Mouse (Mus musculus): Measurements from ENCODE around the gene Brpf3. TPM values are rescaled to one million over a fixed set of nuclear protein-coding genes. Genes with fewer than 3 reads are reported as not detected.

Gene Brpf3
- total and polyA plus RNA-seq, 3 experiments = 0.40 to 12.1 (median 1.5) TPM

DNA sequence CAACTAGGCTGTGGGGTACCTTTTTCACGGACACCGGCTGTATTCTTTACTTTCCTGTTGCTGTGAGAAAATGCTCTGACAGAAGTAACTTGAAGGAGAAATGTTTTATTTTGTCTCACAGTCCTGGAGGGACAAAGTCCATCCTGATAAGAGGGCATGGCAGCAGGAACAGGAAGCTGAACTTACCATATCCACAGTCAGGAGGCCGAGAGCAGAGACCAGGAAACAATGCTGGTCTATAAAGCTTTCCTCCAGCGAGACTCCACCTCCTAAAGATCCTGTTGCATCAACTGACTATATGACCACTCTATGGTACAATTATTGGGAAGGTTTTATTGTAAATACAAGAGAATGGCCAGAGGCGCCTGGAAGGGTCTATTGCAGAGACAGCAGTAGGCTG is 42.8 kb downstream of the Brpf3 start:
- Histone ChIP-seq H3K9me3 (replicated peaks; ENCODE audit: low read length) (no peaks in the 10 kb centered on the region), H3K27ac (ENCODE audit: insufficient read depth, low read depth) (no peak overlapping the region), H3K79me2 (replicated peaks; ENCODE audit: control insufficient read depth, extremely low read depth, insufficient read depth, poor library complexity, severe bottlenecking) (no peaks in the 10 kb centered on the region), H3K4me3 (replicated peaks in 1 of 3; ENCODE audit: low read depth in 2 of 3, low read length in 2 of 3, poor library complexity in 1 of 3) (no peak overlapping the region), H3K9ac (ENCODE audit: insufficient read depth, low read depth) (no peak overlapping the region), H3K36me3 (replicated peaks in 1 of 2; ENCODE audit: control insufficient read depth in 1 of 2, insufficient read depth in 1 of 2, low read length in 1 of 2) (peaks cover 0 to 8% of the 10 kb centered on the region in 2 experiments), H3K4me1 (ENCODE audit: control insufficient read depth in 1 of 2, insufficient read depth in 2 of 2) (peaks cover 0 to 7% of the 10 kb centered on the region in 2 experiments; a peak in 1 of 4 replicates), H3K4me2 (ENCODE audit: insufficient read depth, low read depth, poor library complexity, severe bottlenecking) (no peak overlapping the region), H3K27me3 (replicated peaks) (no peaks in the 10 kb centered on the region)
- no peak for TF ChIP-seq USF1 (IDR thresholded peaks at IDR 0.05; ENCODE audit: low read depth, low read length)
- no peak for TF ChIP-seq MXI1 (IDR thresholded peaks at IDR 0.05; ENCODE audit: low read depth, low read length)
- no peak for TF ChIP-seq HCFC1 (IDR thresholded peaks at IDR 0.05; ENCODE audit: low read depth, low read length)
- no peak for TF ChIP-seq MAZ (IDR thresholded peaks at IDR 0.05; ENCODE audit: low read depth, low read length)
- no peak for TF ChIP-seq KAT2A (IDR thresholded peaks at IDR 0.05; ENCODE audit: insufficient replicate concordance, low read length)
- TF ChIP-seq PAX5 (IDR thresholded peaks at IDR 0.05; ENCODE audit: low read length) = no peak
- TF ChIP-seq NRF1 (IDR thresholded peaks at IDR 0.05; ENCODE audit: low read depth, low read length) = no peak
- no peak for TF ChIP-seq CHD1 (IDR thresholded peaks at IDR 0.05; ENCODE audit: low read depth, low read length)
- no peak for TF ChIP-seq ZNF384 (IDR thresholded peaks at IDR 0.05; ENCODE audit: low read depth, low read length)
- TF ChIP-seq MYC (IDR thresholded peaks at IDR 0.05; ENCODE audit: low read depth, low read length) = no peak
- TF ChIP-seq RAD21 (IDR thresholded peaks at IDR 0.05; ENCODE audit: low read depth, low read length) = no peak
- TF ChIP-seq MAFK (IDR thresholded peaks at IDR 0.05; ENCODE audit: insufficient replicate concordance, low read length) = no peak
- TF ChIP-seq CHD2 (IDR thresholded peaks at IDR 0.05; ENCODE audit: low read length) = no peak
- no peak for TF ChIP-seq E2F4 (IDR thresholded peaks at IDR 0.05; ENCODE audit: insufficient replicate concordance, low read depth, low read length)
- no peak for TF ChIP-seq TCF12 (IDR thresholded peaks at IDR 0.05; ENCODE audit: low read depth, low read length)
- no peak for DNase-seq (ENCODE audit: extremely low read depth)
- dilution Hi-C loops (cut with MboI; ENCODE audit: extremely low pct_ligation_motif_present, extremely low pct_unique_long_range_greater_than_20kb, low sequenced_read_pairs) (no loop called here), in situ Hi-C loops (cut with MboI; ENCODE audit: low pct_ligation_motif_present, low pct_unique_long_range_greater_than_20kb, low sequenced_read_pairs) (no loop called here)

DNA sequence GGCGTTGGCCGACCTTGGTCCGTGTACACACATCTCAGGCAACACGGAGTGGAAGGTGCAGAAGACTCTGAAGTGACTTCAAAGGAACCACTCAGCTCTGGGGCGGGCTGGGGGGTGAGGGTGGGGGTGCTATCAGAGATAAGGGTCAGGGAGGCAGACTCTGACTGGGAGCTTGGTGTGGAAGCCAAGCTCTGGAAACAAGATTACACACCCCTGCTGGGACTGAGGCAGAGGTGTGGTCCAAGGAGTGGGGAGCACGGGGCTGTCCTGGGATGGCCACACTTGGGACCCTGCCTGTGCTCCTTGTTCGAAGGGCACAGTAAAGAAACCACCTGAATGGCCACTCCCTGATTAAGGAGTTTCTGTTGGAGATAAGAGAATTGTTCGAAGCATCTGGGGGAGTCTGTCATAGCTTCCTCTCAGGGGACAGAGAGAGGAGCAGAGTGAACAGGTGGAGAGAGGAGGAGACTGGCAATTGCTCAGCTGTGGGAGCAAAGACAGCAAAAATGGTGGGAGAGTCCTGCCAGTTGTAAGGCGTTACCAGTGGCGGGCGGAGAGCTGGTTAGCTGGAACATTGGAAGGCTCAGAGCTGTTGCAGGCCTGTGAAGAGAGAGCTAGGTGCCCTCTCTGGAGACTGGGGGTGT is 46.2 kb downstream of the Brpf3 start:
- no peak for TF ChIP-seq POLR2AphosphoS2 (IDR thresholded peaks at IDR 0.05; ENCODE audit: low read depth, low read length)
- no peak for TF ChIP-seq CTCF (conservative IDR thresholded peaks at IDR 0.05 in 1 of 2, IDR thresholded peaks at IDR 0.05 in 1 of 2; ENCODE audit: low read depth in 2 of 2, low read length in 2 of 2)
- no peak for TF ChIP-seq CHD1 (IDR thresholded peaks at IDR 0.05; ENCODE audit: low read depth, low read length)
- TF ChIP-seq NELFE (IDR thresholded peaks at IDR 0.05; ENCODE audit: low read depth, low read length) = no peak
- TF ChIP-seq USF1 (IDR thresholded peaks at IDR 0.05; ENCODE audit: low read depth, low read length) = no peak
- TF ChIP-seq JUND (conservative IDR thresholded peaks at IDR 0.05; ENCODE audit: low read depth, low read length) = no peak
- no peak for TF ChIP-seq RAD21 (IDR thresholded peaks at IDR 0.05; ENCODE audit: low read depth, low read length)
- no peak for TF ChIP-seq KAT2A (IDR thresholded peaks at IDR 0.05; ENCODE audit: insufficient replicate concordance, low read length)
- no peak for DNase-seq (ENCODE audit: extremely low read depth)
- in situ Hi-C loops (cut with MboI; ENCODE audit: low pct_ligation_motif_present, low pct_unique_long_range_greater_than_20kb, low sequenced_read_pairs) = no loop called here

More for the DNA sequence above, 46.2 kb downstream of the Brpf3 start:
- Histone ChIP-seq H3K9me3 (replicated peaks; ENCODE audit: low read length) (no peaks in the 10 kb centered on the region), H3K36me3 (replicated peaks in 1 of 2; ENCODE audit: control insufficient read depth in 1 of 2, insufficient read depth in 1 of 2, low read length in 1 of 2) (no peaks in the 10 kb centered on the region), H3K4me2 (ENCODE audit: insufficient read depth, low read depth, poor library complexity, severe bottlenecking) (no peak overlapping the region), H3K9ac (ENCODE audit: insufficient read depth, low read depth) (no peak overlapping the region), H3K27ac (ENCODE audit: insufficient read depth, low read depth) (no peak overlapping the region), H3K27me3 (replicated peaks) (no peaks in the 10 kb centered on the region), H3K79me2 (replicated peaks; ENCODE audit: control insufficient read depth, extremely low read depth, insufficient read depth, poor library complexity, severe bottlenecking) (no peaks in the 10 kb centered on the region), H3K4me1 (ENCODE audit: control insufficient read depth in 1 of 2, insufficient read depth in 2 of 2) (peaks cover 0 to 7% of the 10 kb centered on the region in 2 experiments; a peak in 1 of 4 replicates), H3K4me3 (replicated peaks in 1 of 3; ENCODE audit: low read depth in 2 of 3, low read length in 2 of 3, poor library complexity in 1 of 3) (no peak overlapping the region)
- dilution Hi-C loops (cut with MboI; ENCODE audit: extremely low pct_ligation_motif_present, extremely low pct_unique_long_range_greater_than_20kb, low sequenced_read_pairs) = no loop called here
